Mouse (Mus musculus) urinary bladder, postnatal 36 days (tissue): ENCODE data around the gene Mrpl19.

Source experiments
- DNase-seq, 2 experiments: peaks; one replicate each; pipeline ENCODE4 v3.0.0; 2022; ENCODE audit warnings: low spot score in 2 of 2, mixed read lengths in 1 of 2

Mrpl19 gene

DNA sequence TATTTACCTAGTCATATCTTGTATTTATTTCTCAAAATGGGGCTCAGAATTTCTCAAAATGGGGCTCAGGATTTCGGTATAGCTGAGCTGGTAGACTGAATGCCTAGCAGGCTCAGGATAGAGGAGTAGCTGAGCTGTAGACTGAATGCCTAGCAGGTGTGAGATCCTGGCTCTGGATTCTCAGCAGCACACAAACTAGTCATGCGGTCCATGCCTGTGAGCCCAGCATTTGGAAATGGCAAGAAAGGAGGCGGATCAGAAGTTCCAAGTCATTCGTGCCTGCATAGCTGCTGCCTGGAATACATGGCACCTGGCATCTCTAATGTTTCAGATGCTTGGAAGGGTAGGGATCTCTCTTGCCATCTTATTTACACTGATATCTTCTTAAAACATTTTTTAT, 36.4 kb downstream of the Mrpl19 start:
- no peak for DNase-seq

DNA sequence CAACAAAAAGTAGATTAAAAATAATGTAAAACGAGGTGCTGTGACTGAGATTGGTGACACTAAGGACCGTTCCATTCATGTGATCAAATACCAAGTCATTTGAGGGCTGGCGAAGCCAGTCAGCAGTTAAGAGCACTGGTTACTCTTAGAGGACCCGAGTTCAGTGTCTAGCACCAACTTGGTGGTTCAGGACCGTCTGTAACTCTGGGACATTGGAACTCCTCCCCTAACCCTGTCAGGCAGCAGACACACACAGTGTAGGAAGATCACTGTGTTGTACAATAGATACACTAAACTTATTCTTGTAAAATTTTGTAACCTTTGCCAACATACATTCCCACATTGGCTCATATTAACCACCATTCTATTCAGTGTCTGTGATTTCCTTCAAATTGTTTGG, 41.5 kb downstream of the Mrpl19 start:
- DNase-seq = no peak

- peak; percentile 96 for DNase-seq
Observed at GRCm38 (mm10) chr6:81923523-81924142, 42.1 kb downstream of the Mrpl19 start, which contains the start of gene Gcfc2. TSS of gene Gcfc2 (plus strand) at chr6:81923669.

GRCm38 (mm10) chr6:81912177-81912576, 53.6 kb downstream of the Mrpl19 start:
- DNase-seq = no peak

DNA sequence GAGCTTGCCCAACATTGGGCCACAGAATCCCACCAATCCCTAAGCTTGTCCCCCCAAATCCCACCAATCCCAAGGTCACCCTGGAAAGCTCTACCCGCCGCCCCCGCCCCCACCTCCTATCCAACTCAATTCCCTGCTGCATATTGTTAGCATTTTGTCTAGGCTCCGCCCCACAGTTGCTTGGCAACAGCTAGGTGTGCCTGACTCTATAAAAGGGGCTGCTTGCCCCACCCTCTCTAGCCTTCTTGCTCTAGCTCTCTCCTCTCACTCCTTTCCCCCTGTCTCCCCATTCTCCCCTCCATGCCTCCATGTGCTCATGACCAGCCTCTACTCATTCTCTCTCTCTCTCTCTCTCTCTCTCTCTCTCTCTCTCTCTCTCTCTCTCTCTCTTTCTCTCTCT, 54.0 kb downstream of the Mrpl19 start:
- DNase-seq = no peak

- no peak for DNase-seq
Observed at GRCm38 (mm10) chr6:81911244-81911643, 54.5 kb downstream of the Mrpl19 start.

GRCm38 (mm10) chr6:81910302-81910855, 55.4 kb downstream of the Mrpl19 start:
- DNase-seq = no peak
